Mouse (Mus musculus): ENCODE results near the gene A1cf. TPM values are rescaled to one million over a fixed set of nuclear protein-coding genes. Genes with fewer than 3 reads are reported as not detected.

Gene A1cf
- polyA plus RNA-seq, 1 experiment from 2014 or later, result 11.1 TPM

- Histone ChIP-seq H3K4me2 (ENCODE audit: low read depth, low read length) (no peak overlapping the region), H3K27me3 (replicated peaks; ENCODE audit: control insufficient read depth, insufficient read depth, low read length) (no peaks in the 10 kb centered on the region), H3K9me3 (ENCODE audit: control insufficient read depth, low read length) (no peaks in the 10 kb centered on the region), H3K9ac (ENCODE audit: low read depth, low read length) (no peak overlapping the region), H3K4me3 (ENCODE audit: low read length) (no peak overlapping the region), H3K4me1 (ENCODE audit: control insufficient read depth, insufficient read depth, low read length) (no peaks in the 10 kb centered on the region), H3K36me3 (ENCODE audit: control insufficient read depth, insufficient read depth, low read length) (no peaks in the 10 kb centered on the region), H3K27ac (ENCODE audit: low read length) (no peak overlapping the region)
- no peak for ATAC-seq
- WGBS, result 84% methylated on average over 4 of the region's 4 CpGs
These were observed 51.8 kb downstream of the A1cf start for GRCm38 (mm10) chr19:31920357-31920756.

DNA sequence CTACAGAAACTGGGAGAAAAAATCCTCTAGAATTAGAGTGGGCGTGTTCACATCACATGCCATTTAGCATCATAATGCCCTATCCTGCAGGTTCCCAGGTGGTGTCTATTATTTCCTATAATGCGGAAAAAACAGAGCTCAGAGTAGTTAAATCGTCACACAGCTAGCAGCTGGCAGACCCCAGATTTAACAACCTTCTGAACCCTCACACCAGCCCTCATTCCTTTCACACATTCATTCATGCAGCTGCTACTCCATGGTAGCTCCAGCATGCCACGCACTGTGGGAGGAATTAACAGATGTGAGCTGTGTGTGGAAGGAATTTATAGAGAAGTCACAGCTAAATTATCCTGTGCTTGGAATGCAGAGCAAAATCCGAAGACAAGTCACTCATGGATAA lies 53.3 kb downstream of the A1cf start:
- Histone ChIP-seq H3K4me3 (ENCODE audit: low read length) (no peak overlapping the region), H3K27me3 (replicated peaks; ENCODE audit: control insufficient read depth, insufficient read depth, low read length) (no peaks in the 10 kb centered on the region), H3K27ac (ENCODE audit: low read length) (no peak overlapping the region), H3K9ac (ENCODE audit: low read depth, low read length) (no peak overlapping the region), H3K36me3 (ENCODE audit: control insufficient read depth, insufficient read depth, low read length) (no peaks in the 10 kb centered on the region), H3K4me2 (ENCODE audit: low read depth, low read length) (no peak overlapping the region), H3K9me3 (ENCODE audit: control insufficient read depth, low read length) (no peaks in the 10 kb centered on the region), H3K4me1 (ENCODE audit: control insufficient read depth, insufficient read depth, low read length) (no peaks in the 10 kb centered on the region)
- 61% methylated on average over 5 of the region's 5 CpGs for WGBS
- ATAC-seq, result no peak

DNA sequence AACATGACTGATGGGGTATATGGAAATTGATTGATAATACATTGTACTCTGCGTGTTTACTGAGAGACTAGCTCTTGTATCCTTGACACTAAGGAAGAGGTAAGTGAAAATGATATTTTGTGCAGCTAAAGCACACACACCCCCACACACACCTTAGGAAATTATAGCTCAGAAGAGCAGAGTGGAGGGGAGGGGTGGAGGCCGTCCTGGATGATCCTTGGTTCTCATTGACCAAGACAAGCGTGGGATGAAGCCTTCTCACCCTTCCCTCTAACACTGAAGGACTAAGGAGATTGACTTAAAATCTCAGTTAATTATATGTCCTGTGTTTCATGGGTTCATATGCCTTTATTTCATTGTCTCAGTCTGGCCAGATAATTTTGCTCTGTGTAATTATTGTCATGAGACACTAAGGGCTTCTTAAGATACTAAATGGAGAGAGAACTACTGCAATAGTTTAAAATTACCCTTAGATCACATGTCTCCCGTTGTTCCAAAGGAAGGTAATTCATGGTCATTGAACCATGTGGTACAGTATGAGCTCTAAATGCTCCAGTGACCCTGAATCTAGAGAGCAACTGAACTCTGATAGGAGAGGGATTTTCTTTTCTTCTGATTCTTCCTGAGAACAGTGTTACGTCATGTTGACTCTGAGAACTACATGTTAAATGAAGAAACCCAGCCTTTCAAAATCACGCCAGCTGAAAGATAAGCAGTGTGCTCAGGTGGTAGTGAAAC lies 55.2 kb downstream of the A1cf start:
- no peaks in the 10 kb centered on the region for H3K36me3 ChIP-seq (ENCODE audit: control insufficient read depth, insufficient read depth, low read length)
- ATAC-seq, result peak; percentile 56; the same call in 1 of the 2 replicates
- H3K9ac ChIP-seq (ENCODE audit: low read depth, low read length), result no peak overlapping the region
- H3K9me3 ChIP-seq (ENCODE audit: control insufficient read depth, low read length), result no peaks in the 10 kb centered on the region
- no peak overlapping the region for H3K4me3 ChIP-seq (ENCODE audit: low read length)
- H3K4me1 ChIP-seq (ENCODE audit: control insufficient read depth, insufficient read depth, low read length), result no peaks in the 10 kb centered on the region
- 80% methylated on average over 6 of the region's 6 CpGs for WGBS
- no peak overlapping the region for H3K4me2 ChIP-seq (ENCODE audit: low read depth, low read length)
- H3K27me3 ChIP-seq (replicated peaks; ENCODE audit: control insufficient read depth, insufficient read depth, low read length), result no peaks in the 10 kb centered on the region
- 0 out of 2 replicates have a peak overlapping the region, but pooled peaks have one; percentile 41 for H3K27ac ChIP-seq (ENCODE audit: low read length)

GRCm38 (mm10) chr19:31950793-31951489 lies 82.4 kb downstream of the A1cf start:
- no peak overlapping the region for H3K4me3 ChIP-seq (ENCODE audit: low read length)
- ATAC-seq, result no peak
- WGBS, result 83% methylated on average over 7 of the region's 7 CpGs
- H3K27me3 ChIP-seq (replicated peaks; ENCODE audit: control insufficient read depth, insufficient read depth, low read length), result no peaks in the 10 kb centered on the region
- H3K9me3 ChIP-seq (ENCODE audit: control insufficient read depth, low read length), result no peaks in the 10 kb centered on the region
- no peaks in the 10 kb centered on the region; the same call in 1 of the 2 replicates for H3K4me1 ChIP-seq (ENCODE audit: control insufficient read depth, insufficient read depth, low read length)
- no peaks in the 10 kb centered on the region for H3K36me3 ChIP-seq (ENCODE audit: control insufficient read depth, insufficient read depth, low read length)
- H3K27ac ChIP-seq (ENCODE audit: low read length), result no peak overlapping the region
- no peak overlapping the region for H3K9ac ChIP-seq (ENCODE audit: low read depth, low read length)
- H3K4me2 ChIP-seq (ENCODE audit: low read depth, low read length), result no peak overlapping the region

DNA sequence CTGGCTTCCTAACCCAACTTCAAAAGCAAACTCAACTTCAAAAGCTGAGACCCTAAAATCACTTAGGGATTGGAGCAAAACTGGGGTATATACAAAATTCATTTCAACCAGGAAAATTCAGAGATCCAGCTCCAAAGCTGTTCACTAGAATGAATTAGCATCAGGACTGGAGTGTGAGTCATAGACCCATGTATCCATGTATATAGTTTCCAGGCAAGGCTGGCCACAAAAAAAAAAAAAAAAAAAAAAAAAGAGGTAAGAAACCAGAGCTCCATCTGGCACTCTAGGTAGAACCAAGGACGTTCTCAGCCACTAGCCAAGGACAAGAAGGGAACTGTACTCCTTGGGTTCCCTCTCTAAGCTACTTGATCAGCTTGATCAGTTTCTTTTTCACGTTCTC lies 85.2 kb downstream of the A1cf start:
- H3K9ac ChIP-seq (ENCODE audit: low read depth, low read length), result no peak overlapping the region
- H3K36me3 ChIP-seq (ENCODE audit: control insufficient read depth, insufficient read depth, low read length), result no peaks in the 10 kb centered on the region
- 80% methylated on average over 2 of the region's 2 CpGs for WGBS
- H3K4me3 ChIP-seq (ENCODE audit: low read length), result no peak overlapping the region
- H3K27ac ChIP-seq (ENCODE audit: low read length), result no peak overlapping the region; the same call in 1 of the 2 replicates
- H3K9me3 ChIP-seq (ENCODE audit: control insufficient read depth, low read length), result no peaks in the 10 kb centered on the region
- ATAC-seq, result 0 out of 2 replicates have a peak, but pooled peaks have one; percentile 2
- no peaks in the 10 kb centered on the region for H3K27me3 ChIP-seq (replicated peaks; ENCODE audit: control insufficient read depth, insufficient read depth, low read length)
- H3K4me2 ChIP-seq (ENCODE audit: low read depth, low read length), result no peak overlapping the region
- no peaks in the 10 kb centered on the region; the same call in 1 of the 2 replicates for H3K4me1 ChIP-seq (ENCODE audit: control insufficient read depth, insufficient read depth, low read length)

DNA sequence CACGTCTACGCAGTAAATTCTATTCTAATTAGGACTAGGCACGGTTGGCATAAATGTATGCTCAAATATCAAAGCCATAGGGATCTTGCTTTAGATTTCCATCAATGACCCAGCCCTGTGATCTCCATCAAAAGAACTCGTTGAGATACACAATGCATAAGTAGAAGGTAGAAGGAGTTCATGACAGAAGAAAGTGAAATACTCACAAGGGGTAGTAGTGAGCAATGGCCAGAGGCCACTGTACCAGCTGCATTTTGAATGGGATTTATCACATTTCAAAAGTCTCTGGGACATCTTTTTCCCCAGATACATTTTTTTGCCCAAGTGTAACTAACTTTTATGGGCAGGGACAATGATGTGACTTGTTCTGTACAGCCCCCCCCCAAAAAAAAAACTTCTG lies 85.7 kb downstream of the A1cf start:
- no peaks in the 10 kb centered on the region for H3K27me3 ChIP-seq (replicated peaks; ENCODE audit: control insufficient read depth, insufficient read depth, low read length)
- no peaks in the 10 kb centered on the region for H3K9me3 ChIP-seq (ENCODE audit: control insufficient read depth, low read length)
- WGBS, result 85% methylated on average over 4 of the region's 4 CpGs
- peak; percentile 52; the same call in 1 of the 2 replicates for ATAC-seq
- H3K4me2 ChIP-seq (ENCODE audit: low read depth, low read length), result no peak overlapping the region
- H3K4me1 ChIP-seq (ENCODE audit: control insufficient read depth, insufficient read depth, low read length), result no peaks in the 10 kb centered on the region; the same call in 1 of the 2 replicates
- H3K4me3 ChIP-seq (ENCODE audit: low read length), result no peak overlapping the region
- no peaks in the 10 kb centered on the region for H3K36me3 ChIP-seq (ENCODE audit: control insufficient read depth, insufficient read depth, low read length)
- peak overlapping the region; percentile 37 for H3K27ac ChIP-seq (ENCODE audit: low read length)
- no peak overlapping the region for H3K9ac ChIP-seq (ENCODE audit: low read depth, low read length)

DNA sequence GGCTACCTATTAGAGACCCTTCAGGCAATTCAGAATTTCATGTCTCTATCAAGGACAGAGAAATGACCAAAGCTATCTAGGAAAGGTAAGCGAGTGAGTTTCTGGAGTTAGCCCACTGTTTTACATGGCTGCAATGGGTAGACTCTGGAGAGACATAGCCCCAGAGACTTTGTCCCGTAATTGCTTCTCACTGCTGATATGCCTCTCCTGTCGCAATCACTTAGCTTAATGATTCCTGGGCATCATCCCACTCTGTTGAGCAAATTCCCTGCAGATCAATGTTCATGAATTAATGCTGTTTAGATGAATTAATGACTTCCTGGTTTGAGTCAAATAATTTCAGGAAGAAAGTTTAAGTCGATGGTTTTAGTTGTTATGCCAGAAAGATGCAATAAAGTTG lies 86.1 kb downstream of the A1cf start:
- peak; percentile 95 for ATAC-seq
- WGBS, result 67% methylated on average over 4 of the region's 4 CpGs

DNA sequence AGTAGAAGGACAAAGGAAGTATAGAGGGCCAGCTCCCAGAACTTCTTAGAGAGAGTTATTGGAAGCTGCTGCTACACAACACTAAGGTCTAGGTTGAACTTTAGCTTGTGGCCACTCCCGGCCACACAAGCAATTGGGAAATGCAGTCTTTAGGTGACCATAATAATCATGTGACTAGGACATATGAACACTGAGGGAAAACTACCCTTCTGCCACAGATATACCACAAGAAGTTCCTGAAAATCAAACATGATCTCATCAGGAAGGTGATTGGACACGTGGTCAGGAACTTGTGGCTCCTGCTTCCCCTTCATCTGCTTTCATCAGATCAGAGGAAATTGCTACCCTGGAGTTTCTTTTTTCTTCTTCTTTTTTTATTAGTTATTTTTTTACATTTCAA lies 87.8 kb downstream of the A1cf start:
- H3K4me2 ChIP-seq (ENCODE audit: low read depth, low read length), result no peak overlapping the region
- H3K9ac ChIP-seq (ENCODE audit: low read depth, low read length), result no peak overlapping the region
- no peaks in the 10 kb centered on the region for H3K9me3 ChIP-seq (ENCODE audit: control insufficient read depth, low read length)
- no peaks in the 10 kb centered on the region; the same call in 1 of the 2 replicates for H3K4me1 ChIP-seq (ENCODE audit: control insufficient read depth, insufficient read depth, low read length)
- H3K4me3 ChIP-seq (ENCODE audit: low read length), result no peak overlapping the region
- no peaks in the 10 kb centered on the region for H3K27me3 ChIP-seq (replicated peaks; ENCODE audit: control insufficient read depth, insufficient read depth, low read length)
- H3K27ac ChIP-seq (ENCODE audit: low read length), result peak overlapping the region; percentile 2; the same call in 1 of the 2 replicates
- ATAC-seq, result peak; percentile 61; the same call in 1 of the 2 replicates
- 69% methylated on average over 2 of the region's 2 CpGs for WGBS
- H3K36me3 ChIP-seq (ENCODE audit: control insufficient read depth, insufficient read depth, low read length), result no peaks in the 10 kb centered on the region

More for the DNA sequence above, 86.1 kb downstream of the A1cf start:
- H3K9ac ChIP-seq (ENCODE audit: low read depth, low read length), result no peak overlapping the region
- H3K4me2 ChIP-seq (ENCODE audit: low read depth, low read length), result no peak overlapping the region
- H3K27me3 ChIP-seq (replicated peaks; ENCODE audit: control insufficient read depth, insufficient read depth, low read length), result no peaks in the 10 kb centered on the region
- peak overlapping the region; percentile 37 for H3K27ac ChIP-seq (ENCODE audit: low read length)
- no peaks in the 10 kb centered on the region; the same call in 1 of the 2 replicates for H3K4me1 ChIP-seq (ENCODE audit: control insufficient read depth, insufficient read depth, low read length)
- no peak overlapping the region for H3K4me3 ChIP-seq (ENCODE audit: low read length)
- H3K9me3 ChIP-seq (ENCODE audit: control insufficient read depth, low read length), result no peaks in the 10 kb centered on the region
- H3K36me3 ChIP-seq (ENCODE audit: control insufficient read depth, insufficient read depth, low read length), result no peaks in the 10 kb centered on the region

- Histone ChIP-seq H3K4me3 (ENCODE audit: low read length) (no peak overlapping the region), H3K36me3 (ENCODE audit: control insufficient read depth, insufficient read depth, low read length) (no peaks in the 10 kb centered on the region), H3K27ac (ENCODE audit: low read length) (no peak overlapping the region), H3K27me3 (replicated peaks; ENCODE audit: control insufficient read depth, insufficient read depth, low read length) (no peaks in the 10 kb centered on the region), H3K9ac (ENCODE audit: low read depth, low read length) (no peak overlapping the region), H3K4me1 (ENCODE audit: control insufficient read depth, insufficient read depth, low read length) (no peaks in the 10 kb centered on the region), H3K4me2 (ENCODE audit: low read depth, low read length) (no peak overlapping the region), H3K9me3 (ENCODE audit: control insufficient read depth, low read length) (no peaks in the 10 kb centered on the region)
- 95% methylated on average over 2 of the region's 2 CpGs for WGBS
- no peak for ATAC-seq
These were observed 91.9 kb downstream of the A1cf start for GRCm38 (mm10) chr19:31960434-31960833.

Data from intestine, embryonic 16.5 days (tissue).